Mouse (Mus musculus): ENCODE data around the gene Colgalt2. TPM values are rescaled to one million over a fixed set of nuclear protein-coding genes. Genes with fewer than 3 reads are reported as not detected.

Colgalt2 gene
- polyA plus RNA-seq, 2 experiments = 0.21 to 0.30 TPM

DNA sequence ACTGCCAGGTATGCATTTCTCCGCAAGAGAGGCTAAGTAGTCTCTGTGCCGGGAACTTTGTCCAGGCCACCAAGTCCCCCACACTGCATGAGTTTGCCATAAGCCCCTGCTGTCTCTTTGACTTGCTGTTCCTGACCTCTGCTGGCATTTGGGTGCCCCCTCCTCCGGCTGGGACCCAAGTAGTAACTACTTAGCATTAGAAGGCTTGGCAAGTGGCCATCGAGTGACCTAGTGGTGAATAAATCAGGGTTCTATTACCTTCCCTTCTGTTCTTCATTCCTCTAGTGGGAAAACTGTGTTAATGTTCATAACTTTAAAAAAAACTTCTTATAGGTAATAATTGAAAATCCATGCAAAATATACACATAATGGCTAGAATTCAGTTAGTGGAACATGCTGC is 9.7 kb downstream of the Colgalt2 start:
- WGBS (ENCODE audit: insufficient replicate concordance) = 50% methylated on average over 4 of the region's 4 CpGs
- no peak for DNase-seq (ENCODE audit: low read depth in 3 of 3, low spot score in 3 of 3)
- no peak for ATAC-seq (ENCODE audit: insufficient read depth)

DNA sequence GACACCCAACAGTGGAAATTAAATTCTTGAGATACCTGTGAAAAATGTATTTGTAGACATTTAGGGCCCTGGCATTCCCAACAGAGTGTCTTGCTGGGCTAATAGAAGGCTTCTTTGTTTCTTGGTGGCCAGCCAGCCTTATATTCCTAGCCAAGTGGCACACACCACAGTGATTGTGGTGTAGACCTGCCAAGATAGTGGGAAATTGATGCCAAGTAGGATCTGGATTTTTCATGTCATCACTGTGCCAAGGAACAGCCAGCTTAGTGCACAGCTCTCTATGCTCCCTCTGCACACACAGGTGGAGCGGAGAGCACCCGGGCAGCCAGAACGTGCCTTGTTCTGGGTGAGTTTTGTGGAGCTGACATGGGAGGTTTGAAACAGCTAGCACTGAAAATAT is 11.0 kb downstream of the Colgalt2 start:
- H3K36me3 ChIP-seq (replicated peaks; ENCODE audit: control insufficient read depth, insufficient read depth, low read depth) = no peaks in the 10 kb centered on the region
- H3K4me3 ChIP-seq (ENCODE audit: insufficient read depth in 1 of 2, low read depth in 2 of 2, low read length in 2 of 2) = no peak overlapping the region
- ATAC-seq (ENCODE audit: insufficient read depth) = no peak

More for the DNA sequence above, 9.7 kb downstream of the Colgalt2 start:
- no peak overlapping the region for H3K9ac ChIP-seq (replicated peaks)
- H3K4me2 ChIP-seq (ENCODE audit: low read depth) = no peak overlapping the region
- no peak overlapping the region for H3K27ac ChIP-seq
- H3K36me3 ChIP-seq (replicated peaks; ENCODE audit: control insufficient read depth, insufficient read depth, low read depth) = no peaks in the 10 kb centered on the region
- no peaks in the 10 kb centered on the region for H3K4me1 ChIP-seq (replicated peaks; ENCODE audit: control insufficient read depth in 2 of 2, insufficient read depth in 2 of 2, low read length in 1 of 2)
- H3K9me3 ChIP-seq (ENCODE audit: control insufficient read depth, low read length) = no peaks in the 10 kb centered on the region
- TF ChIP-seq CTCF (IDR thresholded peaks at IDR 0.05; ENCODE audit: low read depth) = no peak
- TF ChIP-seq EP300 (IDR thresholded peaks at IDR 0.05; ENCODE audit: low read depth) = no peak
- no peak overlapping the region for H3K4me3 ChIP-seq (ENCODE audit: insufficient read depth in 1 of 2, low read depth in 2 of 2, low read length in 2 of 2)
- H3K27me3 ChIP-seq (ENCODE audit: control insufficient read depth, insufficient read depth, low read length) = no peaks in the 10 kb centered on the region

DNA sequence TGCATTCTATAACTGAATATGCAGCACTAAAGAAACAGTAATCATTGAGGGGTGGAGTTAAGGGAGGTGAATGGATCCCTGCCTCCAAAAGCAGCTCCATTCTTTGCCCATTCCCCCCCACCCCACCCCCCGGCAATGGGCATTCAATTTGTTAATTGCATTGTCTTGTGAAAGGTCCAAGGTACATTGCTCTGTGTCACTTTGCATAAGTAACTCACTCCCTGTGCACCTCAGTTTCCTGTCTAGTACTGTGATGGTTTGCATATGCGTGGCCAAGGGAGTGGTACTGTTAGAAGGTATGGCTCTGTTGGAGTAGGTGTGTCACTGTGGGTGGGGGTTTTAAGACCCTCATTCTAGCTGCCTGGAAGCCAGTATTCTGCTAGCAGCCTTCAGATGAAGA is 13.5 kb downstream of the Colgalt2 start:
- Histone ChIP-seq H3K27me3 (ENCODE audit: control insufficient read depth, insufficient read depth, low read length) (no peaks in the 10 kb centered on the region), H3K27ac (no peak overlapping the region), H3K9ac (replicated peaks) (no peak overlapping the region), H3K4me1 (replicated peaks; ENCODE audit: control insufficient read depth in 2 of 2, insufficient read depth in 2 of 2, low read length in 1 of 2) (no peaks in the 10 kb centered on the region), H3K4me2 (ENCODE audit: low read depth) (no peak overlapping the region), H3K4me3 (ENCODE audit: insufficient read depth in 1 of 2, low read depth in 2 of 2, low read length in 2 of 2) (no peak overlapping the region), H3K36me3 (replicated peaks; ENCODE audit: control insufficient read depth, insufficient read depth, low read depth) (no peaks in the 10 kb centered on the region), H3K9me3 (ENCODE audit: control insufficient read depth, low read length) (no peaks in the 10 kb centered on the region)
- no peak for ATAC-seq (ENCODE audit: insufficient read depth)
- 77% methylated on average over 2 of the region's 2 CpGs for WGBS (ENCODE audit: insufficient replicate concordance)
- DNase-seq (ENCODE audit: low read depth in 3 of 3, low spot score in 3 of 3) = no peak
- no peak for TF ChIP-seq EP300 (IDR thresholded peaks at IDR 0.05; ENCODE audit: low read depth)
- no peak for TF ChIP-seq CTCF (IDR thresholded peaks at IDR 0.05; ENCODE audit: low read depth)

More for the DNA sequence above, 11.0 kb downstream of the Colgalt2 start:
- no peak for DNase-seq (ENCODE audit: low read depth in 3 of 3, low spot score in 3 of 3)
- TF ChIP-seq CTCF (IDR thresholded peaks at IDR 0.05; ENCODE audit: low read depth) = no peak
- TF ChIP-seq EP300 (IDR thresholded peaks at IDR 0.05; ENCODE audit: low read depth) = no peak
- H3K9ac ChIP-seq (replicated peaks) = no peak overlapping the region
- H3K27me3 ChIP-seq (ENCODE audit: control insufficient read depth, insufficient read depth, low read length) = no peaks in the 10 kb centered on the region
- no peaks in the 10 kb centered on the region for H3K4me1 ChIP-seq (replicated peaks; ENCODE audit: control insufficient read depth in 2 of 2, insufficient read depth in 2 of 2, low read length in 1 of 2)
- no peak overlapping the region for H3K4me2 ChIP-seq (ENCODE audit: low read depth)
- no peaks in the 10 kb centered on the region for H3K9me3 ChIP-seq (ENCODE audit: control insufficient read depth, low read length)
- no peak overlapping the region for H3K27ac ChIP-seq
- 71% methylated on average over 3 of the region's 3 CpGs for WGBS (ENCODE audit: insufficient replicate concordance)

DNA sequence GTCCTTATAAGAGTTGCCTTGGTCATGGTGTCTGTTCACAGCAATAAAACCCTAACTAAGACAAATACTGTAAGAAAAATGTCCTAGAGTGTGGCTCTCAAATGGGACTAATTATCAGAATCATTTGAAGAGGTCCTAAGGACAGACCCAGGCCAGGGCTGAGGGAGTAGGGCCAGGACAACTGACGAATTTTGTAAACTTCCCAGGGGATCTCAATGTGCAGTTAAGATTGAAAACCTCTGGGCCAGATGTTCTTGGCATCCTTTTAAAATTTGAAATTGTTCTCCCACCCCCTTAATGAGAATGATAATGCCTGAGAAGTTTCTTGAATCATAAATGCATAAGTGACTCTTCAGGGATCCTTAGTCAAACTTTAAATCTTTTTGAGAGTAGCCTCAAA is 14.3 kb downstream of the Colgalt2 start:
- 26% methylated on average over 1 of the region's 1 CpGs for WGBS (ENCODE audit: insufficient replicate concordance)
- TF ChIP-seq EP300 (IDR thresholded peaks at IDR 0.05; ENCODE audit: low read depth) (no peak), CTCF (IDR thresholded peaks at IDR 0.05; ENCODE audit: low read depth) (no peak)
- no peaks in the 10 kb centered on the region for H3K4me1 ChIP-seq (replicated peaks; ENCODE audit: control insufficient read depth in 2 of 2, insufficient read depth in 2 of 2, low read length in 1 of 2)
- no peaks in the 10 kb centered on the region for H3K9me3 ChIP-seq (ENCODE audit: control insufficient read depth, low read length)
- no peak overlapping the region for H3K4me2 ChIP-seq (ENCODE audit: low read depth)
- H3K4me3 ChIP-seq (ENCODE audit: insufficient read depth in 1 of 2, low read depth in 2 of 2, low read length in 2 of 2) = no peak overlapping the region
- H3K27me3 ChIP-seq (ENCODE audit: control insufficient read depth, insufficient read depth, low read length) = no peaks in the 10 kb centered on the region
- no peak for ATAC-seq (ENCODE audit: insufficient read depth)
- DNase-seq (ENCODE audit: low read depth in 3 of 3, low spot score in 3 of 3) = no peak
- H3K9ac ChIP-seq (replicated peaks) = no peak overlapping the region
- no peak overlapping the region for H3K27ac ChIP-seq
- H3K36me3 ChIP-seq (replicated peaks; ENCODE audit: control insufficient read depth, insufficient read depth, low read depth) = no peaks in the 10 kb centered on the region

DNA sequence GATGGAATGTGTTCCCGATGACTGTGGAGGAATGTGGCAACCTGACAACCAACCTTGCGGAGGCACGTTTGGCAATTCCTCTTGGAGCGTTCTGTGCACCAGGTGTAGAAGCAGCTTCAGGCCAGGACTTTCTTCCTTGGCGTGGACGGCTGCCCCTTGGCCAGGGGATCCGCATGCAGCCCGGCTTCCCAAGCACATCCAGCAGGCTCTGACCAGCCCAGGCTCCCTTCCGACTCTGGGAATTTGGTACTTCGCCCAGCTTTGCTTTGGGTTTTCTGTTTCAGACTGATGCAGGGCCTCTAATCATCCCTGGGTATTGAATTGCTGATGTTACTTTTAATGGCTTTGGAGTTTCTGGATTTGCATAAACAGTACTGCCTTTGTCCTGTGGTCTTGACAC is 14.8 kb downstream of the Colgalt2 start:
- Histone ChIP-seq H3K4me1 (replicated peaks; ENCODE audit: control insufficient read depth in 2 of 2, insufficient read depth in 2 of 2, low read length in 1 of 2) (no peaks in the 10 kb centered on the region), H3K4me3 (ENCODE audit: insufficient read depth in 1 of 2, low read depth in 2 of 2, low read length in 2 of 2) (no peak overlapping the region), H3K27me3 (ENCODE audit: control insufficient read depth, insufficient read depth, low read length) (no peaks in the 10 kb centered on the region), H3K9ac (replicated peaks) (no peak overlapping the region), H3K36me3 (replicated peaks; ENCODE audit: control insufficient read depth, insufficient read depth, low read depth) (no peaks in the 10 kb centered on the region), H3K9me3 (ENCODE audit: control insufficient read depth, low read length) (no peaks in the 10 kb centered on the region), H3K27ac (no peak overlapping the region), H3K4me2 (ENCODE audit: low read depth) (no peak overlapping the region)
- no peak for TF ChIP-seq CTCF (IDR thresholded peaks at IDR 0.05; ENCODE audit: low read depth)
- TF ChIP-seq EP300 (IDR thresholded peaks at IDR 0.05; ENCODE audit: low read depth) = no peak
- no peak for DNase-seq (ENCODE audit: low read depth in 3 of 3, low spot score in 3 of 3)
- WGBS (ENCODE audit: insufficient replicate concordance) = 77% methylated on average over 10 of the region's 10 CpGs
- no peak for ATAC-seq (ENCODE audit: insufficient read depth)
